ENCODE assay signal across 19 mouse cellular contexts in genomic region chr5:24442029-24442428, GRCm38 (mm10). TPM values are rescaled to one million over a fixed set of nuclear protein-coding genes. Genes with fewer than 3 reads are reported as not detected.
A peak's percentile ranks its signal among the peaks of the same experiment; 100 is the strongest.
DNase-seq lines count a peak whose midpoint lies in the region; TF ChIP-seq lines count a peak whose summit lies in the region.
"Had no signal": no experiment of that assay in that cellular context is flagged by ENCODE, and none has a peak within 500 bp of the region (broad histone marks: within the 10 kb centered on the region; RNA-seq: fewer than 3 reads in every experiment).

No protein-coding gene starts in this region.

- 6% methylated on average over 9 of the region's 9 CpGs for WGBS in thymus, adult 2 months

- peaks cover 14% of the 10 kb centered on the region for H3K79me2 ChIP-seq in myocyte (ENCODE audit: control insufficient read depth, insufficient read depth)

- peaks cover 39% of the 10 kb centered on the region for H3K4me1 ChIP-seq in thymus, adult 2 months (replicated peaks; ENCODE audit: control insufficient read depth, insufficient read depth, low read length)

- TF ChIP-seq CTCF in thymus, adult 2 months (IDR thresholded peaks at IDR 0.05; ENCODE audit: borderline replicate concordance, control insufficient read depth, extremely low read depth, insufficient read depth, low read length, poor library complexity), result no peak
- no peak for TF ChIP-seq CTCF in layer of hippocampus, adult 2 months (conservative IDR thresholded peaks at IDR 0.05)

- no peak overlapping the region for H3K4me3 ChIP-seq in myocyte
- H3K4me3 ChIP-seq in thymus, adult 2 months (ENCODE audit: control insufficient read depth, insufficient read depth, low read length), result no peak overlapping the region
- no peak overlapping the region for H3K4me3 ChIP-seq in layer of hippocampus, adult 2 months
- H3K4me3 ChIP-seq: embryonic facial prominence, embryonic 10.5 days; embryonic facial prominence, embryonic 12.5 days; forebrain, embryonic 13.5 days; forebrain, embryonic 15.5 days had no signal

- no peak overlapping the region; the same call in 1 of the 2 replicates for H3K27ac ChIP-seq in thymus, adult 2 months (ENCODE audit: control insufficient read depth, insufficient read depth, low read length)
- H3K27ac ChIP-seq in layer of hippocampus, adult 2 months, result no peak overlapping the region
- H3K27ac ChIP-seq: embryonic facial prominence, embryonic 10.5 days; embryonic facial prominence, embryonic 12.5 days; forebrain, embryonic 13.5 days; forebrain, embryonic 15.5 days had no signal

- intact Hi-C loops in gastrocnemius, postnatal 36 days (cut with DNase I), result loop anchor here (2.0 kb wide), 1 partner anchor 15 kb away; no protein-coding TSS in a partner anchor

- peaks cover 29% of the 10 kb centered on the region for H3K36me3 ChIP-seq in myocyte (ENCODE audit: control insufficient read depth, insufficient read depth)
- H3K36me3 ChIP-seq in thymus, adult 2 months (ENCODE audit: control insufficient read depth, insufficient read depth, low read length), result peaks cover 17% of the 10 kb centered on the region

- TF ChIP-seq POLR2A in myocyte (IDR thresholded peaks at IDR 0.05; ENCODE audit: insufficient read length, low read depth), result peak; percentile 16
- no peak for TF ChIP-seq POLR2A in thymus, adult 2 months (IDR thresholded peaks at IDR 0.05; ENCODE audit: control insufficient read depth, extremely low read depth, insufficient read depth, low read length, poor library complexity)

- DNase-seq in thymus, adult 2 months, result peak; percentile 13
- peak; percentile 27 for DNase-seq in thymus, postnatal 14 days
- peak; percentile 38 for DNase-seq in thymus, postnatal 4 days
- no peak for DNase-seq in cerebellum, postnatal 25 days
- no peak for DNase-seq in gastrocnemius, postnatal 36 days
- no peak for DNase-seq in layer of hippocampus, adult 2 months (ENCODE audit: low spot score in 2 of 2)
- DNase-seq: adrenal gland, adult 2 months; adrenal gland, postnatal 10 days; adrenal gland, postnatal 25 days; cerebellum, adult 11 months; cerebellum, adult 18-20 months; cerebellum, adult 8-10 months; cerebellum, adult 9-11 months; cerebellum, postnatal 14 days had no signal

- H3K4me2 ChIP-seq in myocyte (ENCODE audit: low read depth), result no peak overlapping the region
- H3K4me2 ChIP-seq: embryonic facial prominence, embryonic 12.5 days; forebrain, embryonic 13.5 days; forebrain, embryonic 15.5 days had no signal

- H3ac ChIP-seq in myocyte (ENCODE audit: control insufficient read depth, insufficient read length), result no peak overlapping the region

- H3K27me3 ChIP-seq in myocyte (ENCODE audit: control insufficient read depth, insufficient read depth, insufficient read length), result no peaks in the 10 kb centered on the region
- no peaks in the 10 kb centered on the region for H3K27me3 ChIP-seq in thymus, adult 2 months (ENCODE audit: control insufficient read depth, insufficient read depth, low read length)
- H3K27me3 ChIP-seq: embryonic facial prominence, embryonic 12.5 days; forebrain, embryonic 13.5 days; forebrain, embryonic 15.5 days had no signal

TF ChIP-seq in myocyte, 11 proteins besides CTCF, POLR2A, EP300 and RAD21:
- no peak for TF ChIP-seq CEBPB (IDR thresholded peaks at IDR 0.05; ENCODE audit: insufficient read depth, poor library complexity, severe bottlenecking)
- TF ChIP-seq TCF3 (IDR thresholded peaks at IDR 0.05; ENCODE audit: insufficient read length, low read depth), result no peak
- TF ChIP-seq SRF (IDR thresholded peaks at IDR 0.05; ENCODE audit: control insufficient read depth, insufficient read length, low read depth), result no peak
- TF ChIP-seq POLR2AphosphoS2 (IDR thresholded peaks at IDR 0.05; ENCODE audit: insufficient read length, low read depth), result peak; percentile 80
- no peak for TF ChIP-seq TCF12 (IDR thresholded peaks at IDR 0.05; ENCODE audit: insufficient read depth, poor library complexity, severe bottlenecking)
- TF ChIP-seq MAX (IDR thresholded peaks at IDR 0.05; ENCODE audit: low read depth), result no peak
- no peak for TF ChIP-seq MYOD1 (IDR thresholded peaks at IDR 0.05; ENCODE audit: control insufficient read depth in 1 of 3, insufficient read length in 2 of 3, low read depth in 2 of 3)

RNA-seq across cellular contexts. Expression of gene Fastk, which starts 3.1 kb away (rescaled TPM):
- 124 TPM for polyA plus RNA-seq in myocyte (2012; fragmentation: generic; extraction: Trizol)
- polyA plus RNA-seq in thymus, adult 2 months (2012; rRNA removed), result 424 and 481 TPM in 2 replicates
- total RNA-seq in gastrocnemius, postnatal 36 days (2021), result 100 to 1,000 TPM; 179 to 183 TPM
- 100 to 1,000 TPM; 127 to 130 TPM for total RNA-seq in layer of hippocampus, adult 2 months (2021)

RNA-seq across cellular contexts. Expression of gene Tmub1, which starts 5.6 kb away (rescaled TPM):
- 14.2 TPM for polyA plus RNA-seq in myocyte (2012; fragmentation: generic; extraction: Trizol)
- 122 and 136 TPM in 2 replicates for polyA plus RNA-seq in thymus, adult 2 months (2012; rRNA removed)
- 10 to 100 TPM; 14.9 to 15.8 TPM for total RNA-seq in gastrocnemius, postnatal 36 days (2021)
- 10 to 100 TPM; 22.2 to 22.5 TPM for total RNA-seq in layer of hippocampus, adult 2 months (2021)

RNA-seq across cellular contexts. Expression of gene Agap3, which starts 9.9 kb away (rescaled TPM):
- polyA plus RNA-seq in myocyte (2012; fragmentation: generic; extraction: Trizol), result 119 TPM
- polyA plus RNA-seq in thymus, adult 2 months (2012; rRNA removed), result 111 and 117 TPM in 2 replicates
- total RNA-seq in gastrocnemius, postnatal 36 days (2021), result 10 to 100 TPM; 59.6 to 63.2 TPM
- 100 to 1,000 TPM; 651 to 655 TPM for total RNA-seq in layer of hippocampus, adult 2 months (2021)

RNA-seq across cellular contexts. Expression of gene Slc4a2, which starts 18.4 kb away (rescaled TPM):
- polyA plus RNA-seq in myocyte (2012; fragmentation: generic; extraction: Trizol), result 96.4 TPM
- 116 and 118 TPM in 2 replicates for polyA plus RNA-seq in thymus, adult 2 months (2012; rRNA removed)
- 10 to 100 TPM; 14.7 to 15.5 TPM for total RNA-seq in gastrocnemius, postnatal 36 days (2021)
- 10 to 100 TPM; 32.5 to 37.6 TPM for total RNA-seq in layer of hippocampus, adult 2 months (2021)

RNA-seq across cellular contexts. Expression of gene Cdk5, which starts 18.7 kb away (rescaled TPM):
- polyA plus RNA-seq in myocyte (2012; fragmentation: generic; extraction: Trizol), result 30.0 TPM
- polyA plus RNA-seq in thymus, adult 2 months (2012; rRNA removed), result 62.3 and 87.0 TPM in 2 replicates
- 10 to 100 TPM; 11.3 to 12.0 TPM for total RNA-seq in gastrocnemius, postnatal 36 days (2021)
- 100 to 1,000 TPM; 118 to 136 TPM for total RNA-seq in layer of hippocampus, adult 2 months (2021)

Comparison
In these comparisons a context has a peak if more than half of its experiments do, and no peak if none do; other contexts are left out.
1. DNase-seq: peak in thymus, adult 2 months (single experiment), thymus, postnatal 14 days (single experiment) and thymus, postnatal 4 days (single experiment); none in cerebellum, postnatal 25 days (0 of 2), gastrocnemius, postnatal 36 days (0 of 2) and layer of hippocampus, adult 2 months (0 of 2).
2. RNA of gene Agap3, which starts 9.9 kb away (total RNA-seq): 651 to 655 TPM in layer of hippocampus, adult 2 months; 59.6 to 63.2 TPM in gastrocnemius, postnatal 36 days; every median in the first group is over 10 times any median in the second.